Mouse (Mus musculus) midbrain, postnatal 0 days (tissue): ENCODE measurements at regions not wholly inside any gene's neighbourhood (a gene's known extent, or its start where the extent isn't known, plus 50 kb on each side); places are given as distances from the start of the nearest gene placed in this dataset.
A peak's percentile ranks its signal among the peaks of the same experiment; 100 is the strongest.

Source experiments
- ATAC-seq: fragments of 200-750 bp; cut with Nextera tagmentation; 2 replicates; pipeline ENCODE4 v1.8.0; 2017; ENCODE audit warnings: moderate number of reproducible peaks, mild to moderate bottlenecking, moderate TSS enrichment, moderate library complexity; ENCODE audit not compliant: low FRiP score
- DNase-seq: peaks from one replicate; pipeline ENCODE4 v3.0.0-alpha.2; 2015; ENCODE audit warnings: low spot score
- H3K27ac ChIP-seq: fragments of 300-500 bp; sonication (generic); 2 replicates; pipeline ENCODE4 v1.5.1; 2014; ENCODE audit warnings: low read depth, mild to moderate bottlenecking, low read length, mixed read lengths
- H3K27me3 ChIP-seq: fragments of 300-500 bp; sonication (generic); 2 replicates; pipeline ENCODE4 v1.6.1; 2014; ENCODE audit warnings: low read length, control low read depth, mixed read lengths; ENCODE audit not compliant: insufficient read depth
- H3K36me3 ChIP-seq: fragments of 300-500 bp; sonication (generic); 2 replicates; pipeline ENCODE4 v1.6.1; 2014; ENCODE audit warnings: low read length, control low read depth, mixed read lengths; ENCODE audit not compliant: insufficient read depth
- H3K4me1 ChIP-seq: fragments of 300-500 bp; sonication (generic); 2 replicates; pipeline ENCODE4 v1.6.1; 2014; ENCODE audit warnings: mild to moderate bottlenecking, control low read depth, antibody characterized with exemption, low read length, mixed read lengths; ENCODE audit not compliant: insufficient read depth
- H3K4me2 ChIP-seq: fragments of 300-500 bp; sonication (generic); 2 replicates; pipeline ENCODE4 v1.6.1; 2014; ENCODE audit warnings: low read depth, mild to moderate bottlenecking, low read length, mixed read lengths; ENCODE audit not compliant: poor library complexity, severe bottlenecking
- H3K4me3 ChIP-seq: fragments of 300-500 bp; sonication (generic); 2 replicates; pipeline ENCODE4 v1.5.1; 2014; ENCODE audit warnings: low read depth, mild to moderate bottlenecking, low read length, moderate library complexity
- H3K9ac ChIP-seq: fragments of 300-500 bp; sonication (generic); replicated peaks from 2 replicates; pipeline ENCODE4 v1.6.1; 2014; ENCODE audit warnings: mild to moderate bottlenecking, low read length, moderate library complexity, mixed read lengths; ENCODE audit not compliant: poor library complexity, severe bottlenecking
- H3K9me3 ChIP-seq: fragments of 300-500 bp; sonication (generic); 2 replicates; pipeline ENCODE4 v1.6.1; 2016; ENCODE audit warnings: low read length, control low read depth
- CTCF ChIP-seq: IDR thresholded peaks from 2 replicates; pipeline ENCODE4 v1.5.1; 2016; ENCODE audit warnings: antibody characterized with exemption, mild to moderate bottlenecking
- WGBS: fragments of 180-500 bp; shearing (Covaris S2); extraction: QIAGEN DNeasy Blood & Tissue Kit; methylation state at CpG from one replicate; pipeline ENCODE4 v1.1.7; 2014; 5-methylcytosine and 5-hydroxymethylcytosine counted together

DNA sequence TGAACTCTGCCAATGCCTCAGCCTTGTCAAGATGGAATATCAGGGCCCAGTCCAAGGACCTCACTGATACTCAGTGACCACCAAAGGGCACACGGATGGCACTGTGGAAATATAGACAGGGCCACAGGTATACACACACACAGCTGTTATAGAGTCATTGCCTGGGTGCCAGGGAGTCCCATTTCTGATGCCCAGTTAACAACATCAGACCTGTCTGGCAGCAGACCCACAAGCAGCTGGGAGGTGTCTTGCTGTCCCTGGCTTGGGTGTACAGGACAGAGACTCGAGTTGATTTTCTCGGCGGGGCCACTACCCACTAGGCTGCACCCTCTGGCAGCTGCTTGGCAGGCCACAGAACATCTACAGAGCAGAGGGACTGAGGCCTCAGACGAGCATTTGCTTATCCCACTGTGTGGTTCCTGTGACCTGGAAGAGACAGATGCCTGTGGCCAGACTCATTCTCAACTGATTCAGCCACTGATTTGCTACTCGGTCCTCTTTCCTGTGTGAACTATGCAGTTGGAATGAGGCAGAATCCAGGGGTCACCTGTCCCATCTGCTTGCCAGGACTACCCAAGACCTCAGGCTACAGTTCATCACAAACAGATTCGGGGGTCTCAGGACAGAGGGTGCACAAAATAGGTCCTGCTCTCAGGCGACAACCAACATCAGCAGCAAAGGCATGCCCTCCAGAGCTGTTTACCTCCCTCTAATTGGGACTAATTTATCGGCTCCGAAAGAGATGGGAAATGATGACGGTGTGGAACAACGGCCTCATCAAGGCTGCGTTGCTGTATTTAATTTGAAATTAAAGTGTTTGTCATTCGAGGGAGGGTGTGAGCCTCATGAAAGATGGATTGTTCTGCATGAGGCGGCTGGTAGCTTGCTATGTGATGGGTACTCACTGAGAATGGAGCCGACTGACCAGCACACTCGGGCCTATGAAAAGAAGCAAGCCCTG is 110.0 kb upstream of the Ppp1r26 start:
- no peak overlapping the region for H3K4me2 ChIP-seq
- WGBS, result 60% methylated on average over 17 of the region's 17 CpGs
- 0 out of 2 replicates have a peak overlapping the region, but pooled peaks have one; percentile 29 for H3K9ac ChIP-seq
- no peak for DNase-seq
- H3K4me1 ChIP-seq, result peaks cover 10% of the 10 kb centered on the region
- no peak for ATAC-seq
- TF ChIP-seq CTCF, result no peak
- no peak overlapping the region for H3K4me3 ChIP-seq
- peak overlapping the region; percentile 38; the same call in 1 of the 2 replicates for H3K27ac ChIP-seq
- no peaks in the 10 kb centered on the region for H3K36me3 ChIP-seq
- H3K27me3 ChIP-seq, result no peaks in the 10 kb centered on the region
- H3K9me3 ChIP-seq, result no peaks in the 10 kb centered on the region

DNA sequence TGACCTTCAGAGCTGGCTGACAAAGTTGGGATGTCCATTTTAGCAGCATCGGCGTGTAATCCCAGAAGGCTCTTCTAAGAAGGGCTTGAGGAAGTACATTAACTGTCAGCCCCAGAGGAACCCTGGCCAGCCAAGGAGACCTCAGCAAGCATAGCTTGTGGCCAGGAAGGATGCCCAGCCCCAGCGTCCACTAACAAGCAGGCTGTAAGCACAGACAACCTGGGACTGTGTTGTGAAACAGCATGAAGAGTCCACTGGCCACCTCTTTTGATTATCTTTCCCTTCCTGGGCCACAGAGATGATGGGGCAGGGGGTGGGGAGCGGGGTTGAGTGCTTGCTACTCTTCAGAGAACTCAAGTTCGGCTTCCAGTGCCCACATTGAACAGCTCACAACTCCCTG is 109.0 kb upstream of the Ppp1r26 start:
- ATAC-seq, result no peak
- Histone ChIP-seq H3K27ac (no peak overlapping the region), H3K4me2 (no peak overlapping the region), H3K4me1 (peaks cover 10% of the 10 kb centered on the region), H3K27me3 (no peaks in the 10 kb centered on the region), H3K4me3 (no peak overlapping the region), H3K9ac (no peak overlapping the region), H3K36me3 (no peaks in the 10 kb centered on the region), H3K9me3 (no peaks in the 10 kb centered on the region)
- no peak for DNase-seq
- WGBS, result 82% methylated on average over 5 of the region's 5 CpGs
- TF ChIP-seq CTCF, result no peak

DNA sequence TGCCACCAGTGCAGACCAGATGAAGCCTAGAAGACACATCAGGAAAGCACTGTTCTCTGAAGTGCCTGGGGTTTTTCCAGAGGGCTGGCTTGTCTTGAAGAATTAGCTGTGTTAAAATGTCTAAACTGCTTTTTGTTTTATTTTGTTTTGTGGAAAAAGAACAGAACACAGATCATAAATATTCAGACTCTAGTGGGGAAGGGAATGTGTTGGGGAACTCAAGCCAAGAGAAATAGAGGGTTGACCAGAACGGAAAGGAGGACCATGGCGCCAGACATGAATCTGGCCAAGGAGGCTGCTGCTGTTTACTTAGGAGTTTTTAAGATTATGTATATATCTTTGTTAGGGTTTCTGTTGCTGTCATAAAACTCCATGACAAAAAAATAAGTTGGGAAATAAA is 105.3 kb upstream of the Ppp1r26 start:
- no peak overlapping the region for H3K9ac ChIP-seq
- H3K4me2 ChIP-seq, result no peak overlapping the region
- H3K4me1 ChIP-seq, result no peaks in the 10 kb centered on the region
- ATAC-seq (no peak), DNase-seq (no peak)
- no peak overlapping the region for H3K4me3 ChIP-seq
- no peak overlapping the region for H3K27ac ChIP-seq
- no peak for TF ChIP-seq CTCF
- 91% methylated on average over 2 of the region's 2 CpGs for WGBS
- H3K27me3 ChIP-seq, result no peaks in the 10 kb centered on the region
- H3K36me3 ChIP-seq, result no peaks in the 10 kb centered on the region
- no peaks in the 10 kb centered on the region for H3K9me3 ChIP-seq

DNA sequence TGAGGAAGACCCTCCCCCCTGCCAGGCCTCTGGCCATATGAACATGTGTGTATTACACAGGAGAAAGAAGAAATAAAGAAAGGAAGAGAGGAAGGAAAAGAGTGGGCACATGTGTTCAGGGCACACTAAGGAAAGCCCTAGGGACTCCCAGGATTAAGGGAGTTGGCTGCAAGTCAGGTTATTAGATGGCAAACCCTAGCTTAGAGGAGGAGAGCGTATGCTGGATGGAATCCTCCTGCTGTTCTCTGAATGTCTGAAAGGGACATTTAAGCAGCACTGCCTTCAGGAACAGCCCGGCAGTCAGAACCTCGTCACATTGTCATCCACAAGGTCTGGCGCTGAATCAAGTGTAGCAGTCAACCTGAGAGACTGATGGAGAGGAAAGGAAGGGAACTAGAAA is 98.1 kb upstream of the Ppp1r26 start:
- H3K4me1 ChIP-seq, result no peaks in the 10 kb centered on the region
- 59% methylated on average over 4 of the region's 4 CpGs for whole genome bisulfite sequencing
- H3K4me2 ChIP-seq, result no peak overlapping the region
- no peak overlapping the region for H3K4me3 ChIP-seq
- no peaks in the 10 kb centered on the region for H3K36me3 ChIP-seq
- no peaks in the 10 kb centered on the region for H3K9me3 ChIP-seq
- no peaks in the 10 kb centered on the region for H3K27me3 ChIP-seq
- no peak overlapping the region for H3K9ac ChIP-seq
- DNase-seq, result peak; percentile 48
- TF ChIP-seq CTCF, result no peak
- ATAC-seq, result no peak
- H3K27ac ChIP-seq, result no peak overlapping the region

DNA sequence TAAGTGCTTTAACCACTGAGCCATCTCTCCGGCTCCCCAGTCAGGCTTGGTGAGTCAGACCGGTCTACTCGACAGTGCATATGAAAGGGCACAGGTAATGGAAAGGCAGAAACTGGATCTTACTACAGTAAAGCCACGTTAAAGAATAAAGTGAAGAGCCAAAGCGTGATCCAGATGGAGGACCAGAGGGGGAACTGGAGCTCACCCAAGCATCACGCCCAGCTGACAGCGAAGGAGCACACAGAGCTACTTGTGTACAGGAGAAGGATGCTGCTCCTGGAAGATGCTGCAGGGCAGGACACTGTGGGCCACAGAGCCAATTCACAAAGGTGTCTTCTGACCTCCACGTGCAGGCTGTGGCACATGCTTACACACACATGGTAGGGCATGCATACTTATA is 96.7 kb upstream of the Ppp1r26 start:
- Histone ChIP-seq H3K9me3 (no peaks in the 10 kb centered on the region), H3K4me1 (no peaks in the 10 kb centered on the region), H3K4me2 (no peak overlapping the region), H3K27me3 (no peaks in the 10 kb centered on the region), H3K36me3 (no peaks in the 10 kb centered on the region), H3K9ac (no peak overlapping the region), H3K27ac (no peak overlapping the region), H3K4me3 (no peak overlapping the region)
- TF ChIP-seq CTCF, result no peak
- DNase-seq (no peak), ATAC-seq (no peak)
- 84% methylated on average over 8 of the region's 8 CpGs for WGBS

GRCm38 (mm10) chr2:28351445-28351844 is 95.2 kb upstream of the Ppp1r26 start:
- DNase-seq, result no peak
- ATAC-seq, result no peak
- no peak overlapping the region for H3K4me2 ChIP-seq
- no peak overlapping the region for H3K27ac ChIP-seq
- H3K9me3 ChIP-seq, result no peaks in the 10 kb centered on the region
- no peak overlapping the region for H3K9ac ChIP-seq
- no peaks in the 10 kb centered on the region for H3K4me1 ChIP-seq
- no peak overlapping the region for H3K4me3 ChIP-seq
- no peak for TF ChIP-seq CTCF
- H3K27me3 ChIP-seq, result no peaks in the 10 kb centered on the region
- no peaks in the 10 kb centered on the region for H3K36me3 ChIP-seq
- WGBS, result 94% methylated on average over 10 of the region's 10 CpGs
